Mouse (Mus musculus) CD8-positive naive resting alpha-beta T cell, adult 2 months (primary cell): Measurements from ENCODE around the gene Fam53b.

Experiments used
- DNase-seq, 2 experiments: peaks; one replicate each; pipeline ENCODE4 v3.0.0; 2022; ENCODE audit warnings: low read depth in 2 of 2, low spot score in 2 of 2

Fam53b gene

DNA sequence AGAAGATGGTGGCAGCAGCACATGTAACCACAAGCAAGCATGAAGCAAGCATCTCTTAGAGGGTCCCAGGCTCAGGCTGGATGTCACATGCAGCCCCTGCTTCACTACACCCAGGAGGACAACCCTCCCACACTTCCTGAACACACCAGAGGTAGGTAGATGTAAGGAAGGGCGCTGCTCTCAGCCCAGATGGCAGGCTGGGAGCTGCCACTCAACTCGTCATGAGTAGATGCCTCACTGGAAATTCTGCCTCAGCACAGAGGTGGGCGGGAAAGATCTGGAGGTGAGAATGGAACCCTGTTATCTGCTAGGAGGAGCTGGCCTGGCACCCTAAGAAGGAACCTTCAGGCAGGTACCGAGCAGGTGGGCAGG, 45.7 kb downstream of the Fam53b start:
- no peak for DNase-seq

- DNase-seq = no peak
These were observed 46.3 kb downstream of the Fam53b start for GRCm38 (mm10) chr7:132767233-132767998.

- no peak for DNase-seq
These were observed 47.3 kb downstream of the Fam53b start for GRCm38 (mm10) chr7:132766235-132766871.

DNA sequence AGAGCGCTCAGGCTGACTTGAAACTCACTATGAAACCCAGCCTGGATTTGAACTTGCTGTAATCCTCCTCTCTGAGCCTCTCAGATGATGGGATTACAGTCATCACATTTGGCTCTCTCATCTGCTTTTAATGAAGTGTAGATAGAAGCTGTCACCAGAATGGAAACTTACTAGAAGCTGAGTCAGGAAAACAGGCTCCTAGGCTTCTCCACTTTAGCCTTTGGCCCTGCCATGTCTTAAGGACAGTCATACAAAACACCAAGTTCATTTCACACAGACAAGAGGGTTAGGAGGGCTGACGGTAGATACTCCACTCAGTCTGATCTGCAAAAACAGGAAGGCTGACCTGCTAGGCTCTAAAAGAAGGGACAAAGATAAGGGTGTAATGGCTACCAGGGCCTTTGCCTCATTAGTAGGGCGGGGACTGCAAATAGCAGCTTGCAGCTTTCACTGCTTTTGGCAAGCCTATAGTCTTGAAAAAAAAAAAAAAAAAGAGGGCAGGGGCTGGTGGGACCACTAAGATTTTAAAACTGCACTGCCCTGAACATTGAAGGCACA, 48.0 kb downstream of the Fam53b start:
- DNase-seq = no peak

GRCm38 (mm10) chr7:132764896-132765491, 48.7 kb downstream of the Fam53b start:
- DNase-seq = no peak

DNA sequence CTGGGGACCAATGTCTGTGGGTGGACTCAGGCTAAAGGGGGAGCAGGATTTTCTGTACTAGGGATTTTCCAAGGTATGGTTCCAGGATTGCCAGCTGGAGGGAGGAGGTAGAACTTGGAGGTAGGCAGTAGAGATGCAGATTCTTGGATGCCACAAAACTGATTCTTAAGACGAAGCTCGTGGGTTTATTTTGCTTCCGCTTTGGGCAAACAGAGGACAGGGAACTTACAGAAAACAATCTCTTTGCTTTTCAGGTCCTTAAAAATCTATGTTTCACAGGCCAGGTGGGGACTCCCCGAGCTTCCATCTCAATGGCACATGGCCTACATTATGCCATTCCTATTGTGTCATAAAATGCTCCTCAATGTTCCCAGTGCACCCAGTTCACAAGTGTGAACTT, 49.4 kb downstream of the Fam53b start:
- no peak for DNase-seq

GRCm38 (mm10) chr7:132763911-132764310, 49.8 kb downstream of the Fam53b start:
- no peak for DNase-seq

DNA sequence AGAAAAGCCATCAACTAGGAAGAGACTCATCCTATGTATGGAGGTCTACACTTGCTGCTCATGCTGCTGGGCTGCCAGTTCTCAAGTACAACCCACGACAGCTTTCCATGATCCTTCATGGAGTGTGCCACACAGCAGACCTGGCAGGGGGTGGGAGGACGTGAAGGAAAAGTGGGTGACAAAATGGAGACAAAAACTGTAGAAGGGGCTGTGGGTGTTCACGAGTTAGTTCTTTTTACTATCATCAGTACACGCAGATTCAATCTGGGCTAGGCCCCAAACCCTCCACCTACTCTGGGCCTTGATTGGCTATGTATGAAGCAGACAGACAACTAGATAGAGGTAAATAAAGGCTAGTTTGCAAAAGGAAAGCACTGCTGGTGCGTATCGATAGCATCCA, 50.3 kb downstream of the Fam53b start:
- DNase-seq = no peak

GRCm38 (mm10) chr7:132761409-132761808, 52.3 kb downstream of the Fam53b start:
- DNase-seq = no peak

GRCm38 (mm10) chr7:132760589-132761180, 53.0 kb downstream of the Fam53b start:
- no peak for DNase-seq

GRCm38 (mm10) chr7:132759926-132760325, 53.8 kb downstream of the Fam53b start:
- DNase-seq = no peak

- DNase-seq = no peak
These were observed 54.2 kb downstream of the Fam53b start for GRCm38 (mm10) chr7:132759405-132759891.

DNA sequence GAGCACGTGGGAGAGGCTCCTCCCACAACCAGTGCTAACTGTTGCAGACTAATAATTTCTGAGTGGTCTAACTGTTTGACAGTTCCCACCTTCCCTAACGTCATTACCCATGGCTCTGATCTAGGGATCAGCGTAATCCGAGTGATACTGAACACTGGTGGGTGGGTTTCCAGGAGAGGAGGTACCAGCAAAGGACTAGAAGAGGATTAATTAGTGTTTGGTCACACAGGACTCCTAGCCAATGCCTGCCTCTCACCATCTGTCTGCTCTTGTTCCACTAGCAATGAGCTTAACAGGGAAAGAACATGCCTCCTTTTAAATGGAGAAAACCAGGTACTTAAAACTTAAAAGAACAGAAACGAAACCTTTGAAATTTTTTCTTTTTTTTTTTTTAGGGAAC, 54.8 kb downstream of the Fam53b start:
- no peak for DNase-seq

DNA sequence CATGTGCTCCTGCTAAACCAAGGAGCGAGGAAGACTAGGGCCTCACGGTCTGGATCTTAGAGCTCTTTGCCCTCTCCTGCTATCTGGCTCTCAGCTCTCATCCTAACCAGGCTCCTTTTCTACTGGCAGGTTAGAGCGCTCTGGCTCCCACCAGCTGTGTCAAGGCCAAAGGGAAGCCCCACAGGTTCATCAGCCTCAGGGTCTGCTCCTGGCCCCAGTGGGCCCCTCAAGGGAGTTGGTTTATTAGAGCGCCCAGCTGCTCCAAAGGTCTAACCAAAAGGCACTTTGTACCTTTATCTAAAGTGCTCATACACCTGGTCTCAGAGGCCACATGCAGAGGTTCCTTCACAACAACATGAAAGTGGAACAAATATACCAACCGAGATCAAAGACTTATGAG, 57.4 kb downstream of the Fam53b start:
- DNase-seq = no peak

- no peak for DNase-seq
These were observed 59.3 kb downstream of the Fam53b start for GRCm38 (mm10) chr7:132754389-132754750.

GRCm38 (mm10) chr7:132753518-132754388, 59.9 kb downstream of the Fam53b start:
- DNase-seq = no peak

DNA sequence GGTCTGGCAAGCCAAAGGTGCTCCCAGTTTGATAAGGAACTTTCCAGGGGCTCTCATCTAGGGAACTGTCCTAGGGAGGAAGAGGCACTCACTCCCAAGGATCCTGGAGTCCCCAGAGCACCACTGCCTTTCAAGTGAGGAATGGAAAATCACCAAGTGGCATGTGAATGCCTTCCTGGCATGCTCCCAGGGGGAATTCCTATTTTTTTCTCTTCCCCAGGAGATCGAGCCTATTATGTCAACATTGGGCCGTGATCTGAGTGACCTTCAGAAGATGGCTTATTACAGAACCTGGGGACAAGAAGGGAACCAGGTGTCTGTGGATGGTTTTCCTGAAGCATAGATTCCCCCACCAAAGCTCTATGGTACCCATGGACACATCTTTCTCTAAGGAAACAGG, 62.0 kb downstream of the Fam53b start:
- DNase-seq = no peak

- DNase-seq = no peak
These were observed 64.2 kb downstream of the Fam53b start for GRCm38 (mm10) chr7:132749504-132749903.

GRCm38 (mm10) chr7:132748076-132748769, 65.5 kb downstream of the Fam53b start:
- DNase-seq = no peak

DNA sequence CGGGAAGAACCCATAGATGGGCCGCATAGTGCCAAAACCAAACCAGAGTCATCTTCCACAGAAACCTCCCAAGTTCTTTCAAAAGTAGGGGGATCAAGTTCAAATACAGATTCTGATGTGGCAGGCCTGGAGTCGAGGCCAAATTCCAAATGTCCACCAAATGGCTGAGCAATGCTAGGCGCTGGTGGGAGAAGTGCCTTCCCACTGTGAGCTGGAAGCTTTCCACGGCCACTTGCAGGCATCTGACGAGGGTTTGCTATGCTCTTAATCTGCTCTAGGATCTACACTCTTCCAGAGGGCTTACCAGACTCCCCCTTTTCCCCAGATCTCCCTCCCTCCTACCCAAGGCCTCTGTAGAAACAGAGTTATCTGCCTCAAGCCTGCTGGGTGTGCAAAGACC, 66.6 kb downstream of the Fam53b start:
- DNase-seq = no peak
